Mouse (Mus musculus) embryonic facial prominence, embryonic 14.5 days (tissue): ENCODE measurements around the gene Zfp768. TPM values are rescaled to one million over a fixed set of nuclear protein-coding genes. Genes with fewer than 3 reads are reported as not detected.
"Not testable (repeated sequence)": the region's sequence is repeated elsewhere in the genome, so short reads cannot be mapped to it uniquely, and the experiment has no call there.

Source experiments
- ATAC-seq: fragments of 200-750 bp; cut with Nextera tagmentation; 2 replicates; pipeline ENCODE4 v1.8.0; 2017; ENCODE audit warnings: low read depth, moderate number of reproducible peaks, moderate TSS enrichment
- DNase-seq: peaks from one replicate; pipeline ENCODE4 v3.0.0-alpha.2; 2015; ENCODE audit warnings: low spot score
- H3K27ac ChIP-seq: fragments of 300-500 bp; sonication (generic); replicated peaks from 2 replicates; pipeline ENCODE4 v1.5.1; 2014; ENCODE audit warnings: low read depth, mild to moderate bottlenecking, low read length, moderate library complexity
- H3K27me3 ChIP-seq: fragments of 300-500 bp; sonication (generic); replicated peaks from 2 replicates; pipeline ENCODE4 v1.6.1; 2014; ENCODE audit warnings: low read length; ENCODE audit not compliant: control insufficient read depth, insufficient read depth
- H3K36me3 ChIP-seq: fragments of 300-500 bp; sonication (generic); 2 replicates; pipeline ENCODE4 v1.6.1; 2014; ENCODE audit warnings: low read length, mixed read lengths; ENCODE audit not compliant: control insufficient read depth, insufficient read depth
- H3K4me1 ChIP-seq: fragments of 300-500 bp; sonication (generic); 2 replicates; pipeline ENCODE4 v1.6.1; 2014; ENCODE audit warnings: antibody characterized with exemption, low read length; ENCODE audit not compliant: control insufficient read depth, insufficient read depth
- H3K4me2 ChIP-seq: fragments of 300-500 bp; sonication (generic); 2 replicates; pipeline ENCODE4 v1.6.1; 2014; ENCODE audit warnings: low read depth, mild to moderate bottlenecking, low read length, moderate library complexity, mixed read lengths
- H3K4me3 ChIP-seq: fragments of 300-500 bp; sonication (generic); 2 replicates; pipeline ENCODE4 v1.5.1; 2014; ENCODE audit warnings: low read depth, mild to moderate bottlenecking, low read length
- H3K9ac ChIP-seq: fragments of 300-500 bp; sonication (generic); 2 replicates; pipeline ENCODE4 v1.6.1; 2014; ENCODE audit warnings: low read depth, mild to moderate bottlenecking, low read length, moderate library complexity, mixed read lengths
- H3K9me3 ChIP-seq: fragments of 300-500 bp; sonication (generic); 2 replicates; pipeline ENCODE4 v1.6.1; 2016; ENCODE audit warnings: low read length; ENCODE audit not compliant: control insufficient read depth
- WGBS: fragments of 180-500 bp; shearing (Covaris S2); extraction: QIAGEN DNeasy Blood & Tissue Kit; methylation state at CpG from one replicate; pipeline ENCODE4 v1.1.7; 2014; 5-methylcytosine and 5-hydroxymethylcytosine counted together
- polyA plus RNA-seq: library from polyadenylated mRNA; unstranded; fragments of >200 nt; fragmentation: Nextera tagmentation; extraction: Ambion mirVana; gene quantifications from 2 replicates; pipeline ENCODE4 v1.2.1, GENCODE M21; 2014

The Zfp768 gene
- polyA plus RNA-seq, 1 experiment from 2014 or later: 5.9 TPM

GRCm38 (mm10) chr7:127385560-127385959, 40.2 kb upstream of the Zfp768 start:
- H3K9ac ChIP-seq: not testable (repeated sequence)

GRCm38 (mm10) chr7:127378310-127378921, 33.0 kb upstream of the Zfp768 start:
- Histone ChIP-seq H3K27me3 (no peaks in the 10 kb centered on the region), H3K4me1 (no peaks in the 10 kb centered on the region), H3K9me3 (no peaks in the 10 kb centered on the region), H3K4me2 (no peak overlapping the region), H3K9ac (no peak overlapping the region), H3K27ac (no peak overlapping the region), H3K36me3 (peaks cover 10% of the 10 kb centered on the region; the same call in 1 of the 2 replicates), H3K4me3 (no peak overlapping the region)
- ATAC-seq (no peak), DNase-seq (no peak)
- WGBS: 79% methylated on average over 6 of the region's 6 CpGs

More at GRCm38 (mm10) chr7:127385560-127385959, 40.2 kb upstream of the Zfp768 start:
- WGBS: 86% methylated on average over 4 of the region's 4 CpGs
- H3K27me3 ChIP-seq, ATAC-seq, H3K27ac ChIP-seq, H3K4me2 ChIP-seq, H3K4me3 ChIP-seq, DNase-seq, H3K36me3 ChIP-seq, H3K9me3 ChIP-seq, H3K4me1 ChIP-seq: not testable (repeated sequence)

- 2% methylated on average over 40 of the region's 49 CpGs for WGBS
- Histone ChIP-seq H3K36me3 (peaks cover 17% of the 10 kb centered on the region; the same call in 1 of the 2 replicates), H3K4me2 (peak within 1 kb of the TSS; percentile 66), H3K4me3 (peak within 1 kb of the TSS; percentile 59), H3K9ac (peak within 1 kb of the TSS; percentile 73), H3K27ac (peak within 1 kb of the TSS; percentile 63; the same call in 1 of the 2 replicates)
- not testable (repeated sequence) for H3K27me3 ChIP-seq, H3K9me3 ChIP-seq, H3K4me1 ChIP-seq
- ATAC-seq (peak; percentile 94), DNase-seq (peak; percentile 97)
Measured at GRCm38 (mm10) chr7:127375271-127376245, 30.2 kb upstream of the Zfp768 start, which contains the start of gene Zfp747. Gene Zfp747 (minus strand): TSS chr7:127376050.

DNA sequence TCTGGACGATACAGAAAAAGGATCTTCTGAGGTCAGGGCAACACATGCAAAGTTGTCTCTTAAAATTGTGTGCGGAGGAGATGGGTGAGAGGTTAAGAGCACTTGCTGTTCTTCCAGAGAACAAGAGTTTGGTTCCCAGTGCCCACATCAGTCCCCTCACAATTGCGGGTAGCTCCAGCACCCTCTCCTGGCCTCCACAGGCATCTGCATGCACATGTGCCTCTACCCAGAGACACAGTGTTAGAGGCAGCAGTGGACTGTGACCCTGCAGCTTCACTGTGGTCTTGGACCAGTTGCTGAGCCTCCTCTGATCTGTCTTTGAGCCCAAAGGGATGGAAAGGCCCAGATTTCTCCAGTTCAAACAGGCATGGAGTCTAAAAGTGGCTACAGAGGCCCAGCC, 26.5 kb upstream of the Zfp768 start:
- H3K4me2 ChIP-seq, ATAC-seq, H3K9me3 ChIP-seq, H3K27ac ChIP-seq, H3K9ac ChIP-seq, H3K4me1 ChIP-seq, H3K4me3 ChIP-seq, DNase-seq, H3K27me3 ChIP-seq: not testable (repeated sequence)
- H3K36me3 ChIP-seq: peaks cover 17% of the 10 kb centered on the region; the same call in 1 of the 2 replicates
- 71% methylated on average over 3 of the region's 3 CpGs for whole genome bisulfite sequencing

GRCm38 (mm10) chr7:127371213-127371612, 25.8 kb upstream of the Zfp768 start:
- Histone ChIP-seq H3K4me1 (no peaks in the 10 kb centered on the region), H3K27me3 (no peaks in the 10 kb centered on the region), H3K36me3 (peaks cover 17% of the 10 kb centered on the region; the same call in 1 of the 2 replicates), H3K9ac (no peak overlapping the region), H3K27ac (no peak overlapping the region), H3K4me2 (no peak overlapping the region), H3K4me3 (no peak overlapping the region), H3K9me3 (no peaks in the 10 kb centered on the region)
- 72% methylated on average over 2 of the region's 2 CpGs for WGBS
- ATAC-seq (no peak), DNase-seq (no peak)

GRCm38 (mm10) chr7:127366249-127366648, 20.9 kb upstream of the Zfp768 start:
- Histone ChIP-seq H3K9ac (no peak overlapping the region), H3K27me3 (peaks cover 12% of the 10 kb centered on the region; the same call in 1 of the 2 replicates), H3K36me3 (no peaks in the 10 kb centered on the region), H3K4me3 (no peak overlapping the region), H3K9me3 (no peaks in the 10 kb centered on the region), H3K27ac (no peak overlapping the region), H3K4me2 (no peak overlapping the region), H3K4me1 (peaks cover 5% of the 10 kb centered on the region; the same call in 1 of the 2 replicates)
- DNase-seq: no peak
- no peak for ATAC-seq
- WGBS: 77% methylated on average over 3 of the region's 3 CpGs

DNA sequence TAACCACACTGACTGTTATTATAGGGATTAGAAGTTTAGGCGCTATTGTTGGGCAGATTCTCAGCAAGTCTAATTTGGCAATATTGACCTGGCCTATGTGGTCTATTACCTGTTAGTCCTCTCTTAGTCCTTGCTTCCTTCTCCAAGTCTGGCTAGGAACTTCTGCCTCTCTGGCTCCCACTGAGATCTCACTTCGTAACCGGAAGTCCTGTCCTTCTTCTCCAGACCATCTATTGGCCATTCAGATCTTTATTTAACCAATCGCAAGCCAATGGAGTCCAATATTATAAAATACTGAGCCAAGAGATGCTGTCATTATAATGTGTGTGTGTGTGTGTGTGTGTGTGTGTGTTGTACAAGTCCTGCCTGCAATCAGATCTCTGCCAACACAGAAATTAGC, 18.8 kb upstream of the Zfp768 start:
- peak overlapping the region; percentile 37 for H3K4me3 ChIP-seq
- ATAC-seq (no peak), DNase-seq (no peak)
- H3K9ac ChIP-seq: no peak overlapping the region
- no peak overlapping the region for H3K27ac ChIP-seq
- H3K36me3 ChIP-seq: no peaks in the 10 kb centered on the region
- H3K9me3 ChIP-seq: no peaks in the 10 kb centered on the region
- peaks cover 5% of the 10 kb centered on the region; the same call in 1 of the 2 replicates for H3K4me1 ChIP-seq
- 45% methylated on average over 4 of the region's 4 CpGs for WGBS
- H3K4me2 ChIP-seq: peak overlapping the region; percentile 77
- peaks cover 12% of the 10 kb centered on the region; the same call in 1 of the 2 replicates for H3K27me3 ChIP-seq

GRCm38 (mm10) chr7:127363475-127363921, 18.1 kb upstream of the Zfp768 start:
- no peaks in the 10 kb centered on the region for H3K36me3 ChIP-seq
- H3K4me1 ChIP-seq: peaks cover 5% of the 10 kb centered on the region; the same call in 1 of the 2 replicates
- H3K27ac ChIP-seq: no peak overlapping the region
- peaks cover 12% of the 10 kb centered on the region; the same call in 1 of the 2 replicates for H3K27me3 ChIP-seq
- peak overlapping the region; percentile 66 for H3K9ac ChIP-seq
- H3K4me2 ChIP-seq: peak overlapping the region; percentile 77
- DNase-seq (peak; percentile 27), ATAC-seq (no peak)
- 2% methylated on average over 24 of the region's 24 CpGs for WGBS
- no peaks in the 10 kb centered on the region for H3K9me3 ChIP-seq
- peak overlapping the region; percentile 37 for H3K4me3 ChIP-seq
